Mouse (Mus musculus): ENCODE measurements at regions not wholly inside any gene's neighbourhood (a gene's known extent, or its start where the extent isn't known, plus 50 kb on each side); places are given as distances from the start of the nearest gene placed in this dataset.

GRCm38 (mm10) chr2:148114600-148114999, 67.8 kb upstream of the Foxa2 start:
- TF ChIP-seq CTCF (IDR thresholded peaks at IDR 0.05) (no peak), EP300 (IDR thresholded peaks at IDR 0.05) (no peak)
